In genomic region chr9:43771041-43771440, GRCm38 (mm10) we compare ENCODE assay signal across 25 mouse cellular contexts. TPM values are rescaled to one million over a fixed set of nuclear protein-coding genes. Genes with fewer than 3 reads are reported as not detected.
DNase-seq lines count a peak whose midpoint lies in the region; ATAC-seq and TF ChIP-seq lines count a peak whose summit lies in the region.
"Had no signal": no experiment of that assay in that cellular context is flagged by ENCODE, and none has a peak within 500 bp of the region (broad histone marks: within the 10 kb centered on the region; RNA-seq: fewer than 3 reads in every experiment).

No protein-coding gene starts in this region.

- no peak for DNase-seq in heart, embryonic 10.5 days (ENCODE audit: low spot score)
- no peak for DNase-seq in heart, postnatal 4 days
- DNase-seq in kidney, adult 9 months = peak; percentile 52
- DNase-seq in lung, postnatal 0 days (ENCODE audit: low spot score) = no peak
- no peak for DNase-seq in lung, postnatal 25 days (ENCODE audit: low spot score)
- no peak for DNase-seq in stomach, postnatal 0 days (ENCODE audit: low spot score)
- no peak for DNase-seq in retina, postnatal 1 day
- DNase-seq: adrenal gland, postnatal 25 days; cerebellum, adult 18-20 months; cerebellum, postnatal 14 days; heart, adult 2 months; liver, postnatal 0 days; spleen, adult 18-20 months; thymus, postnatal 4 days had no signal

- H3K4me2 ChIP-seq in kidney, embryonic 15.5 days = no peak overlapping the region
- no peak overlapping the region for H3K4me2 ChIP-seq in lung, postnatal 0 days (replicated peaks; ENCODE audit: low read depth, low read length)
- H3K4me2 ChIP-seq in stomach, postnatal 0 days (replicated peaks; ENCODE audit: low read depth) = no peak overlapping the region
- H3K4me2 ChIP-seq: forebrain, embryonic 15.5 days; hindbrain, embryonic 13.5 days; limb, embryonic 13.5 days; liver, embryonic 12.5 days; midbrain, embryonic 13.5 days; neural tube, embryonic 15.5 days had no signal

- TF ChIP-seq CTCF in lung, postnatal 0 days (IDR thresholded peaks at IDR 0.05) = 0 out of 2 replicates have a peak, but pooled peaks have one; percentile 9
- peak; percentile 23 for TF ChIP-seq CTCF in stomach, postnatal 0 days (IDR thresholded peaks at IDR 0.05; ENCODE audit: low read depth)

- H3K9ac ChIP-seq in kidney, embryonic 15.5 days = no peak overlapping the region
- H3K9ac ChIP-seq in lung, postnatal 0 days (replicated peaks; ENCODE audit: low read depth) = no peak overlapping the region
- no peak overlapping the region for H3K9ac ChIP-seq in stomach, postnatal 0 days (ENCODE audit: low read length)
- H3K9ac ChIP-seq: forebrain, embryonic 15.5 days; hindbrain, embryonic 13.5 days; limb, embryonic 13.5 days; liver, embryonic 12.5 days; liver, postnatal 0 days; midbrain, embryonic 13.5 days; neural tube, embryonic 15.5 days had no signal

- no peaks in the 10 kb centered on the region for H3K9me3 ChIP-seq in heart, embryonic 10.5 days
- H3K9me3 ChIP-seq in kidney, embryonic 15.5 days (replicated peaks) = no peaks in the 10 kb centered on the region
- H3K9me3 ChIP-seq in lung, postnatal 0 days (ENCODE audit: low read length) = no peaks in the 10 kb centered on the region
- H3K9me3 ChIP-seq in stomach, postnatal 0 days (ENCODE audit: control insufficient read depth, low read length) = no peaks in the 10 kb centered on the region
- H3K9me3 ChIP-seq: forebrain, embryonic 15.5 days; hindbrain, embryonic 13.5 days; limb, embryonic 13.5 days; liver, embryonic 12.5 days; midbrain, embryonic 13.5 days; neural tube, embryonic 15.5 days had no signal

- no peak overlapping the region for H3K4me3 ChIP-seq in heart, embryonic 10.5 days
- H3K4me3 ChIP-seq in kidney, embryonic 15.5 days (replicated peaks) = no peak overlapping the region
- H3K4me3 ChIP-seq in lung, postnatal 0 days (ENCODE audit: low read depth, low read length) = no peak overlapping the region
- H3K4me3 ChIP-seq in stomach, postnatal 0 days (ENCODE audit: low read depth, low read length) = no peak overlapping the region
- H3K4me3 ChIP-seq: forebrain, embryonic 15.5 days; heart, adult 2 months; hindbrain, embryonic 13.5 days; left cerebral cortex, adult 2 months; limb, embryonic 13.5 days; liver, embryonic 12.5 days; midbrain, embryonic 13.5 days; neural tube, embryonic 15.5 days had no signal

- no peaks in the 10 kb centered on the region for H3K27me3 ChIP-seq in heart, embryonic 10.5 days (ENCODE audit: insufficient read depth, poor library complexity, severe bottlenecking)
- H3K27me3 ChIP-seq in kidney, embryonic 15.5 days = peaks cover 2% of the 10 kb centered on the region; the same call in 1 of the 2 replicates
- H3K27me3 ChIP-seq in lung, postnatal 0 days (replicated peaks; ENCODE audit: insufficient read depth, low read length) = no peaks in the 10 kb centered on the region
- no peaks in the 10 kb centered on the region for H3K27me3 ChIP-seq in stomach, postnatal 0 days (ENCODE audit: control insufficient read depth, insufficient read depth, low read length)
- H3K27me3 ChIP-seq: forebrain, embryonic 15.5 days; hindbrain, embryonic 13.5 days; limb, embryonic 13.5 days; liver, embryonic 12.5 days; midbrain, embryonic 13.5 days; neural tube, embryonic 15.5 days had no signal

- no peak for ATAC-seq in kidney, embryonic 15.5 days (replicated peaks; ENCODE audit: low FRiP score)
- no peak for ATAC-seq in lung, postnatal 0 days
- no peak for ATAC-seq in stomach, postnatal 0 days (ENCODE audit: low FRiP score, low TSS enrichment)
- ATAC-seq: CD4-positive, CD25-positive, alpha-beta regulatory T cell, adult 4 months; forebrain, embryonic 15.5 days; liver, embryonic 12.5 days; liver, postnatal 0 days; midbrain, embryonic 13.5 days had no signal

- peak overlapping the region; percentile 24; the same call in 1 of the 2 replicates for H3K27ac ChIP-seq in heart, embryonic 10.5 days
- no peak overlapping the region for H3K27ac ChIP-seq in kidney, embryonic 15.5 days
- no peak overlapping the region for H3K27ac ChIP-seq in lung, postnatal 0 days (ENCODE audit: low read length)
- H3K27ac ChIP-seq in stomach, postnatal 0 days (replicated peaks) = peak overlapping the region; percentile 79
- H3K27ac ChIP-seq: forebrain, embryonic 15.5 days; heart, adult 2 months; hindbrain, embryonic 13.5 days; kidney, postnatal 0 days; left cerebral cortex, adult 2 months; limb, embryonic 13.5 days; liver, embryonic 12.5 days; macrophage; midbrain, embryonic 13.5 days; neural tube, embryonic 15.5 days had no signal

- TF ChIP-seq EP300 in lung, postnatal 0 days (IDR thresholded peaks at IDR 0.05) = no peak
- no peak for TF ChIP-seq EP300 in stomach, postnatal 0 days (optimal IDR thresholded peaks at IDR 0.05)

- no peaks in the 10 kb centered on the region for H3K36me3 ChIP-seq in heart, embryonic 10.5 days
- no peaks in the 10 kb centered on the region for H3K36me3 ChIP-seq in kidney, embryonic 15.5 days
- H3K36me3 ChIP-seq in lung, postnatal 0 days (ENCODE audit: insufficient read depth, low read length) = no peaks in the 10 kb centered on the region
- H3K36me3 ChIP-seq in stomach, postnatal 0 days (ENCODE audit: control insufficient read depth, insufficient read depth, low read length) = no peaks in the 10 kb centered on the region
- H3K36me3 ChIP-seq: forebrain, embryonic 15.5 days; hindbrain, embryonic 13.5 days; limb, embryonic 13.5 days; liver, embryonic 12.5 days; midbrain, embryonic 13.5 days; neural tube, embryonic 15.5 days had no signal

- H3K4me1 ChIP-seq in heart, embryonic 10.5 days = peaks cover 69% of the 10 kb centered on the region
- H3K4me1 ChIP-seq in kidney, embryonic 15.5 days = peaks cover 27% of the 10 kb centered on the region
- no peaks in the 10 kb centered on the region for H3K4me1 ChIP-seq in lung, postnatal 0 days (ENCODE audit: insufficient read depth, low read depth, low read length)
- no peaks in the 10 kb centered on the region for H3K4me1 ChIP-seq in stomach, postnatal 0 days (replicated peaks; ENCODE audit: control insufficient read depth, insufficient read depth)

- 69% methylated on average over 1 of the region's 1 CpGs for WGBS in heart, embryonic 10.5 days
- 80% methylated on average over 1 of the region's 1 CpGs for WGBS in kidney, embryonic 15.5 days
- WGBS in lung, postnatal 0 days = 53% methylated on average over 1 of the region's 1 CpGs
- WGBS in stomach, postnatal 0 days = 76% methylated on average over 1 of the region's 1 CpGs

RNA-seq across cellular contexts. Expression of gene Nectin1, which starts 27.3 kb away (rescaled TPM):
- polyA plus RNA-seq in heart, embryonic 10.5 days (2016; fragmentation: Nextera tagmentation; extraction: Ambion mirVana) = 1.7 and 3.9 TPM in 2 replicates
- total RNA-seq in heart, postnatal 4 days (2021) = 1 to 10 TPM; 8.3 to 8.9 TPM
- polyA plus RNA-seq in kidney, embryonic 15.5 days (2015; fragmentation: Nextera tagmentation; extraction: Ambion mirVana) = 4.1 and 4.9 TPM in 2 replicates
- 8.2 and 10.2 TPM in 2 replicates for polyA plus RNA-seq in lung, postnatal 0 days (2015; fragmentation: Nextera tagmentation; extraction: Ambion mirVana)
- polyA plus RNA-seq in stomach, postnatal 0 days (2015; fragmentation: Nextera tagmentation; extraction: Ambion mirVana) = 5.9 and 6.7 TPM in 2 replicates

Comparison
In these comparisons a context has a peak if more than half of its experiments do, and no peak if none do; other contexts are left out.
1. H3K27ac ChIP-seq: peak in heart, embryonic 10.5 days (single experiment) and stomach, postnatal 0 days (single experiment); none in kidney, embryonic 15.5 days (single experiment) and lung, postnatal 0 days (single experiment).